Mouse (Mus musculus) spleen, postnatal 4 days (tissue): ENCODE measurements at regions not wholly inside any gene's neighbourhood (a gene's known extent, or its start where the extent isn't known, plus 50 kb on each side); places are given as distances from the start of the nearest gene placed in this dataset.

Experiments used
- DNase-seq, 2 experiments: peaks; one replicate each; pipeline ENCODE4 v3.0.0; 2022; ENCODE audit warnings: low spot score in 2 of 2

GRCm38 (mm10) chr4:87501791-87502190 lies 271.5 kb upstream of the Slc24a2 start:
- no peak for DNase-seq

- DNase-seq: no peak
Measured at GRCm38 (mm10) chr4:87500441-87500840, 270.2 kb upstream of the Slc24a2 start.

- DNase-seq: no peak
Measured at GRCm38 (mm10) chr4:87487798-87488197, 257.5 kb upstream of the Slc24a2 start.

- no peak for DNase-seq
Measured at GRCm38 (mm10) chr4:87475537-87475936, 245.3 kb upstream of the Slc24a2 start.

GRCm38 (mm10) chr4:87473331-87474039 lies 243.2 kb upstream of the Slc24a2 start:
- peak in 1 of 2 experiments; percentile 30 for DNase-seq

GRCm38 (mm10) chr4:87472787-87473186 lies 242.5 kb upstream of the Slc24a2 start:
- no peak for DNase-seq

GRCm38 (mm10) chr4:87471385-87471784 lies 241.1 kb upstream of the Slc24a2 start:
- no peak for DNase-seq

GRCm38 (mm10) chr4:87467600-87467999 lies 237.3 kb upstream of the Slc24a2 start:
- no peak for DNase-seq

GRCm38 (mm10) chr4:87467018-87467417 lies 236.7 kb upstream of the Slc24a2 start:
- DNase-seq: peak in 1 of 2 experiments; percentile 14

- DNase-seq: no peak
Measured at GRCm38 (mm10) chr4:87461181-87461912, 231.1 kb upstream of the Slc24a2 start.

- no peak for DNase-seq
Measured at GRCm38 (mm10) chr4:87455863-87456578, 225.7 kb upstream of the Slc24a2 start.

GRCm38 (mm10) chr4:87452122-87452521 lies 221.8 kb upstream of the Slc24a2 start:
- no peak for DNase-seq

- DNase-seq: no peak
Measured at GRCm38 (mm10) chr4:87451251-87451650, 221.0 kb upstream of the Slc24a2 start.

- no peak for DNase-seq
Measured at GRCm38 (mm10) chr4:87448338-87448737, 218.1 kb upstream of the Slc24a2 start.

- DNase-seq: no peak
Measured at GRCm38 (mm10) chr4:87446856-87447255, 216.6 kb upstream of the Slc24a2 start.

GRCm38 (mm10) chr4:87434136-87434535 lies 203.9 kb upstream of the Slc24a2 start:
- DNase-seq: no peak

- DNase-seq: no peak
Measured at GRCm38 (mm10) chr4:87428374-87428773, 198.1 kb upstream of the Slc24a2 start.

- no peak for DNase-seq
Measured at GRCm38 (mm10) chr4:87424066-87424465, 193.8 kb upstream of the Slc24a2 start.

GRCm38 (mm10) chr4:87422588-87422987 lies 192.3 kb upstream of the Slc24a2 start:
- no peak for DNase-seq

GRCm38 (mm10) chr4:87403354-87403753 lies 173.1 kb upstream of the Slc24a2 start:
- no peak for DNase-seq

- no peak for DNase-seq
Measured at GRCm38 (mm10) chr4:87402173-87402556, 171.9 kb upstream of the Slc24a2 start.

GRCm38 (mm10) chr4:87401316-87402172 lies 171.3 kb upstream of the Slc24a2 start:
- DNase-seq: no peak
